Mouse (Mus musculus): ENCODE results near the gene Pik3c2b.

DNA sequence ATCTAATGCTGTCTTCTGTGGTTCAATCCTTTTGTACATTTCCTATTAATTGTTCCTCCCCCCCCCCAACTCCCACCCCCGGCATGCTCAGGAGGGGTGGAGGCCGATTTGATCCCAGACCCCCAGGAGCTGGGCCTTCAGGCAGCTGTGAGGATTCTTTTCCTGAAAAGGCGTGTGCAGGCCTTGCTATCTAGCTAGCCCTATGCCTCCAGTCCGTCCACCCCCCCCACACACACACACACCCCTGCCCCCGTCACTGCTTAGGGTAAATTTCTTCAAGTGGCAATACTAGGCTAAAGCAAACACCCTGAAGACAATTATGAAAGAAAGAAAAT is 12.5 kb upstream of the Pik3c2b start:
- TF ChIP-seq CTCF (IDR thresholded peaks at IDR 0.05; ENCODE audit: insufficient read depth, low read depth, low read length), result no peak
- no peak for TF ChIP-seq POLR2A (IDR thresholded peaks at IDR 0.05; ENCODE audit: insufficient read depth, low read depth, low read length)

Measured in olfactory bulb, adult 2 months (tissue).